Mouse (Mus musculus) kidney, postnatal 36 days (tissue): Measurements from ENCODE around the gene Mid1.
"Not testable (repeated sequence)": the region's sequence is repeated elsewhere in the genome, so short reads cannot be mapped to it uniquely, and the experiment has no call there.

Experiments
- DNase-seq, 2 experiments: peaks; one replicate each; pipeline ENCODE4 v3.0.0; 2021 to 2022; ENCODE audit warnings: mixed read lengths in 2 of 2

Gene Mid1

DNA sequence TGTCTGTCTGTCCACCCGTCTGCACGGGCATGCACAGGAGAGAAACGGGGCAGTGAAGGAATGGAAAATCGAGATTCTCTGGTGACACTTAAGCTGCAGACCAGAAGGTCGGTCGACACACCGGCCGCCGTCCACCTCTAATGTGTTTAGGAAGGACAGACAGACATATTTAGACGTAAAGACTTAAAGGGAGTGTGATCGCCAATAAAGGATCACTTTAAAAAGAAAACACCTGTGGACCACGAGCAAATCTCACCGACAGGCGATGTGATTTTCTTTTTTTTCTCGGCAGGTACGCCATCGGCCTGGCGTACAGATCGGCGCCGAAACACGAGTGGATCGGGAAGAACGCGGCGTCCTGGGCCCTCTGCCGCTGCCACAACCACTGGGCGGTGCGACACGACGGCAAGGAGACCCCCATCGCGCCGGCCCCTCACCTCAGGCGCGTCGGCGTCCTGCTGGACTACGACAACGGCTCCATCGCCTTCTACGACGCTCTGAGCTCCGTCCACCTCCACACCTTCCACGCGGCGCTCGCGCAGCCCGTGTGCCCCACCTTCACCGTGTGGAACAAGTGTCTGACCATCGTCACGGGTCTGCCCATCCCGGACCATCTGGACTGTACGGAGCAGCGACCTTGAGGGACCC is 303.7 kb downstream of the Mid1 start:
- peak in 1 of 2 experiments; percentile 9 for DNase-seq

GRCm38 (mm10) chrX:169989219-169989595 is 304.2 kb downstream of the Mid1 start:
- not testable (repeated sequence) for DNase-seq

GRCm38 (mm10) chrX:169989691-169990631 is 305.0 kb downstream of the Mid1 start:
- peak; percentile 51 to 83 for DNase-seq

- peak; percentile 98 to 99 for DNase-seq
Observed at GRCm38 (mm10) chrX:169991128-169991873, 306.3 kb downstream of the Mid1 start.

DNA sequence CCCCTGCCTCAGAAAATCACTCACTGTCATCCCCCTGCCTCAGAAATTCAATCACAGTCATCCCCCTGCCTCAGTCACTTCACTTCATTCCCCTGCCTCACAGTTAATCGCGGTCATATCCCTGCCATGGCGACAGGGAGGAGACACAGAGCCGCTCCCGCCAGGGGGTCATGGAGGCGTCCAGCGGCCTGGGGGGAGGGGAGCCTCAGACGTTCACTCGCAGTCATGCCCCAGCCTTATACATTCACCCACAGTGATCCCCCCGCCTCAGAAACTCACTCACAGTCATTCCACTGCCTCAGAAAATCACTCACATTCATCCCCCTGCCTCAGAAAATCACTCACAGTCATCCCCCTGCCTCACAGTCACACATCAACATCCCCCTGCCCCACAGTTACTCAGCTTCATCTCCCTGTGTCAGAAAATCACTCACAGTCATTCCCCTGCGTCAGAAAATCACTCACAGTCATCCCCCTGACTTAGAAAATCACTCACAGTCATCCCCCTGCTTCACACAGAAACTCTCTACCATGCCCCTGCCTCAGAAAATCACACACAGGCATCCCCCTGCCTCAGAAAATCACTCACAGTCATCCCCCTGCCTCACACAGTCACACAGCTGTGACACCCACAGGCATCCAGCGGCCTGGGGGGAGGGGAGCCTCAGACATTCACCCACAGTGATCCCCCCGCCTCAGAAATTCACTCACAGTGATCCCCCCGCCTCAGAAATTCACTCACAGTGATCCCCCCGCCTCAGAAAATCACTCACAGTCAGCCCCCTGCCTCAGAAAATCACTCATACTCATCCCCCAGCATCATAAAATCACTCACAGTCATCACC is 307.3 kb downstream of the Mid1 start:
- DNase-seq: not testable (repeated sequence)

GRCm38 (mm10) chrX:169992951-169993547 is 308.1 kb downstream of the Mid1 start:
- DNase-seq: not testable (repeated sequence)

DNA sequence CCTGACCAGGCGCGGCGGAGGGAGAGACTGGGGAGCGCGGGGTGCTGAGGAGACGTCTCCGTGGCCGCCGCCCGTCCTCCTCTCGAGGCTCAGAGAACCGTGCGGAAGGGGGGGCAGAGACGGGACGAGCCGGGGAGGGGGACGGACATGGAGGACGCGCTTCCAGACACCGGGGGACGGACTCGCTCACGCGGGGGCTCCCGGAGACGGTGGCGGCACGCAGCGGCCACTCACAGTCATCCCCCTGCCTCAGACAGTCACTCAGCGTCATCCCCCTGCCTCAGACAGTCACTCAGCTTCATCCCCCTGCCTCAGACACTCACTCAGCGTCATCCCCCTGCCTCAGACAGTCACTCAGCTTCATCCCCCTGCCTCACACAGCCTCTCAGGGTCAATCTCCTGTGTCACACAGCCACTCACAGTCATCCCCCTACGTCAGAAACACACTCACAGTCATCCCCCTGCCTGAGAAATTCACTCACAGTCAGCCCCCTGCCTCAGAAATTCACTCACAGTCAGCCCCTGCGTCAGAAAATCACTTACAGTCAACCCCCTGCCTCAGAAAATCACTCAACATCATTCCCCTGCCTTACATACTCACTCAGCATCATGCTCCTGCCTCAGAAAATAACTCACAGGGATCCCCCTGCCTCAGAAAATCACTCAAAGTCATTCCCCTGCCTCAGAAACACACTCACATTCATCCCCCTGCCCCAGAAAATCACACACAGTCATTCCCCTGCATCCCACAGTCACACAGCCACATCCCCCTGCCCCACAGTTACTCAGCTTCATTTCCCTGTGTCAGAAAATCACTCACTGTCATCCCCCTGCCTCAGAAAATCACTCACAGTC is 309.2 kb downstream of the Mid1 start:
- peak in 1 of 2 experiments; percentile 67 for DNase-seq

- not testable (repeated sequence) for DNase-seq
Observed at GRCm38 (mm10) chrX:169994866-169995711, 310.1 kb downstream of the Mid1 start.

- not testable (repeated sequence) for DNase-seq
Observed at GRCm38 (mm10) chrX:169995909-169996521, 311.0 kb downstream of the Mid1 start.

DNA sequence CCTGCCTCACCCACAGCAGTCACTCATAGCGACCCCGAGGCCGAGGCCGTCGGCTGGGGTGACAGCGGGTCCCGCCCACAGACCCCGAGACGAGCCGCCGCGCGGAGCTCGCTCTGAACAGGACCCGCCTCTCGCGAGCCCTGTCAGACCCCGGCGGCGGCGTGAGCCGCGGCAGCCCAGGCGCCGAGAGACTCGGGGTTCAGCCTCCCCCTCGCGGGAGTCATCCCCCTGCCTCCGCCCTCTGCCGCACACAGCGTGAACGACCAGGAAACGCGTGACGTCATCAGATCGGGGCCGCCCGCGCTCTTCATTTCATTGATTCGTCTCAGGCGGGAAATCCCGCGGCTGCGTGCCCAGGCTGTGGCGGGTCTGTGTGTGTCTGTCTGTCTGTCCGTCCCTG is 311.9 kb downstream of the Mid1 start:
- DNase-seq: peak; percentile 67 to 83

DNA sequence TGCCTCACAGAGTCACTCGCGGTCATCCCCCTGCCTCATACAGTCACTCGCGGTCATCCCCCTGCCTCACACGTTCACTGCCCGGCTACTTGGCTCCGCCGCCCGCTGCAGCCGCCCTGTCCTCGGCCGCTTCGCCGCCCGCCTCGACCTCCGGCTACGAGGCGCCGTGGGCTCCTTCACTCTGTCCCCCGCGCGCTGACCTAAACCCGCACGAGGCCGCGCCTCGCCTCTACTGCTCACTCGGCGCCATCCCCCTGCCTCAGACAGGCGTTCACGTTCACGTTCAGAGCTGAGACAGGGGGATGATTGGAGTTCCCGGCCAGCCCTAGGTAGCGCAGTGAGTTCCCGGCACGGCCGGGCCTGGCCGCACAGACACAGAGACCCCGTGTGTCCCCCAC is 312.5 kb downstream of the Mid1 start:
- DNase-seq: peak in 1 of 2 experiments; percentile 71

DNA sequence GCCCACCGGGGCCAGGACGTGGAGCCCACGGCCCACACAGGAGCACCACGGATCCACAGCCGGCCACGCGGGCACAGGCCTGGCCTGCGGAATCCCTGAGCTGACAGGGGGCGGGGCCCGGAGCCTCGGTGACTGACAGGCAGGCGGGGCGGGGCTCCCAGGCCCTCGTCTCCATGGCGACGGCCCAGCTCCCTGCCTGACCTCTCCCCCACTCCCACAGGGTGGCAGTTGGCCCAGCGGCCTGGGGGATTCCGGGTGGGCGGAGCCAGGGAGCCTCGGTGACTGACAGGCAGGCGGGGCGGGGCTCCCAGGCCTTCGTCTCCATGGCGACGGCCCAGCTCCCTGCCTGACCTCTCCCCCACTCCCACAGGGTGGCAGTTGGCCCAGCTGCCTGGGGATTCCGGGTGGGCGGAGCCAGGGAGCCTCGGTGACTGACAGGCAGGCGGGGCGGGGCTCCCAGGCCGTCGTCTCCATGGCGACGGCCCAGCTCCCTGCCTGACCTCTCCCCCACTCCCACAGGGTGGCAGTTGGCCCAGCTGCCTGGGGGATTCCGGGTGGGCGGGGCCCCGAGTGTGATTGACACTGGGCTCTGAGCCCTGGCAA is 313.0 kb downstream of the Mid1 start:
- peak; percentile 100 for DNase-seq

DNA sequence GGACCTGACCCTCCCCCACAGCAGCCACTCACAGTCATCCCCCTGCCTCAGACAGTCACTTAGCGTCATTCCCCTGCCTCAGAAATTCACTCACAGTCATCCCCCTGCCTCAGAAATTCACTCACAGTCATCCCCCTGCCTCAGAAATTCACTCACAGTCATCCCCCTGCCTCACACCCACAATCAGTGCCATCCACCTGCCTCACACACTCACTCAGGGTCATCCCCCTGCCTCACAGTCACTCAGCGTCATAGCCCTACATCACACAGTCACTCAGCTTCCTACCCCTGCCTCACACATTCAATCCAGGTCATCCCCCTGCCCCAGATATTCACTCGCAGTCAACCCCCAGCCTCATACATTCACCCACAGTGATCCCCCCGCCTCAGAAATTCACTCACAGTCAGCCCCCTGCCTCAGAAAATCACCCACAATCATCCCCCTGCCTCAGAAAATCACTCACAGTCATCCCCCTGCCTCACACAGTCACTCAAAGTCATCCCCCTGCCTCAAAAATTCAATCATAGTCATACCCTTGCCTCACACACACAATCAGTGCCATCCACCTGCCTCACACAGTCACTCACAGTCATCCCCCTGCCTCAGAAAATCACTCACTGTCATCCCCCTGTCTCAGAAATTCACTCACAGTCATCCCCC is 313.7 kb downstream of the Mid1 start:
- DNase-seq: not testable (repeated sequence)

DNA sequence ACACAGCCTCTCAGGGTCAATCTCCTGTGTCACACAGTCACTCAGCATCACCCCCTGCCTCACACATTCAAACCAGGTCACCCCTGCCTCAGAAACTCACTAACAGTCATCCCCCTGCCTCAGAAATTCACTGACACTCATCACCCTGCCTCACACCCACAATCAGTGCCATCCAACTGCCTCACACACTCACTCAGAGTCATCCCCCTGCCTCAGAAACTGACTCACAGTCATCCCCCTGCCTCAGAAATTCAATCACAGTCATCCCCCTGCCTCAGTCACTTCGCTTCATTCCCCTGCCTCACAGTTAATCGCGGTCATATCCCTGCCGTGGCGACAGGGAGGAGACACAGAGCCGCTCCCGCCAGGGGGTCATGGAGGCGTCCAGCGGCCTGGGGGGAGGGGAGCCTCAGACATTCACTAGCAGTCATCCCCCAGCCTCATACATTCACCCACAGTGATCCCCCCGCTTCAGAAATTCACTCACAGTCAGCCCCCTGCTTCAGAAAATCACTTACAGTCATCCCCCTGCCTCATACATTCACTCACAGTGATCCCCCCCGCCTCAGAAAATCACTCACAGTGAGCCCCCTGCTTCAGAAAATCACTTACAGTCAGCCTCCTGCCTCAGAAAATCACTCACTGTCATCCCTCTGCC is 314.4 kb downstream of the Mid1 start:
- DNase-seq: not testable (repeated sequence)

- DNase-seq: not testable (repeated sequence)
Observed at GRCm38 (mm10) chrX:169999912-170000641, 315.1 kb downstream of the Mid1 start.

GRCm38 (mm10) chrX:170000642-170001387 is 315.8 kb downstream of the Mid1 start:
- DNase-seq: not testable (repeated sequence)
